Mouse (Mus musculus) myocyte (in vitro differentiated cells): ENCODE data around the gene Mlkl.

ENCODE experiments used
- E2F4 ChIP-seq: IDR thresholded peaks from one replicate; pipeline ENCODE4 v1.6.1; 2011; ENCODE audit warnings: mild to moderate bottlenecking, control low read depth, moderate library complexity; ENCODE audit not compliant: insufficient read depth
- MAX ChIP-seq: IDR thresholded peaks from one replicate; pipeline ENCODE4 v1.6.1; 2011; ENCODE audit warnings: low read depth, mild to moderate bottlenecking, control low read depth
- MYOD1 ChIP-seq, 3 experiments: IDR thresholded peaks; one replicate each; pipeline ENCODE4 v1.6.1; 2011; ENCODE audit warnings: control low read depth in 2 of 3, low read depth in 2 of 3, mild to moderate bottlenecking in 2 of 3, moderate library complexity in 1 of 3; ENCODE audit not compliant: insufficient read length in 2 of 3, control insufficient read depth in 1 of 3
- MYOG ChIP-seq, 3 experiments: IDR thresholded peaks; one replicate each; pipeline ENCODE4 v1.6.1; 2011; ENCODE audit warnings: control low read depth in 2 of 3, low read depth in 2 of 3, mild to moderate bottlenecking in 2 of 3; ENCODE audit not compliant: insufficient read length in 2 of 3, control insufficient read depth in 1 of 3, insufficient read depth in 1 of 3
- POLR2A ChIP-seq: IDR thresholded peaks from one replicate; pipeline ENCODE4 v1.6.1; 2011; ENCODE audit warnings: low read depth, mild to moderate bottlenecking, control low read depth, moderate library complexity; ENCODE audit not compliant: insufficient read length
- POLR2AphosphoS2 ChIP-seq: IDR thresholded peaks from one replicate; pipeline ENCODE4 v1.6.1; 2011; ENCODE audit warnings: low read depth, control low read depth; ENCODE audit not compliant: insufficient read length
- USF1 ChIP-seq: IDR thresholded peaks from one replicate; pipeline ENCODE4 v1.6.1; 2011; ENCODE audit warnings: low read depth, mild to moderate bottlenecking, control low read depth, moderate library complexity

DNA sequence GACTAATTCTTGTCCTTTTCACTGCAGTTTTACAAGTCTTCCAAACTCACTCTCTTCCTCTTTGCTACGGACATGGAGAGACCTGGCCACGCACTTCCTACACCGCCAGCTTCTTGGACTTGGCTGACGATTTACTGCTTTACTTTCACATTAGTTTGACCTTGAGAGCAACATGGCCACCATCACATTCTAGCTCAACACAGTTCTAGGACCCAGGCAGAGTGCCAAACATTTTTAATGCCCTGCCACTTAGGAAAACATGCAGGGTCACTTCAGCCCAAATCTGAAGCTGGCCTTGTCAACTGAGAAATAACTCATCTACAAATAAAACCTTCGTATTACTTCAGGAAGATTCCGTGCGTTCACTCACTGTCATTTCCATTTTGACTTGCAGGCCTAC, 46.2 kb downstream of the Mlkl start:
- TF ChIP-seq POLR2A: no peak
- no peak for TF ChIP-seq E2F4
- no peak for TF ChIP-seq POLR2AphosphoS2
- no peak for TF ChIP-seq MYOD1 (IDR thresholded peaks at IDR 0.05; ENCODE audit: control insufficient read depth in 1 of 3, insufficient read length in 2 of 3, low read depth in 2 of 3)
- TF ChIP-seq MAX: no peak
- TF ChIP-seq MYOG (IDR thresholded peaks at IDR 0.05; ENCODE audit: control insufficient read depth in 1 of 3, insufficient read depth in 1 of 3, insufficient read length in 2 of 3, low read depth in 2 of 3): no peak
- no peak for TF ChIP-seq USF1
